Mouse (Mus musculus): ENCODE measurements at regions not wholly inside any gene's neighbourhood (a gene's known extent, or its start where the extent isn't known, plus 50 kb on each side); places are given as distances from the start of the nearest gene placed in this dataset.

GRCm38 (mm10) chr4:152962165-152962564 is 484.5 kb upstream of the Kcnab2 start:
- no peak for DNase-seq (ENCODE audit: low spot score)
- Histone ChIP-seq H3K4me2 (replicated peaks) (no peak overlapping the region), H3K9ac (no peak overlapping the region), H3K4me1 (replicated peaks; ENCODE audit: control insufficient read depth, insufficient read depth, low read length) (no peaks in the 10 kb centered on the region), H3K4me3 (replicated peaks; ENCODE audit: low read length) (no peak overlapping the region), H3K36me3 (replicated peaks; ENCODE audit: control insufficient read depth, insufficient read depth) (no peaks in the 10 kb centered on the region), H3K9me3 (ENCODE audit: control insufficient read depth, low read length) (no peaks in the 10 kb centered on the region), H3K27ac (no peak overlapping the region), H3K27me3 (ENCODE audit: control insufficient read depth, insufficient read depth, low read length) (no peaks in the 10 kb centered on the region)
- ATAC-seq (ENCODE audit: low FRiP score): no peak

- DNase-seq (ENCODE audit: low spot score) (no peak), ATAC-seq (ENCODE audit: low FRiP score) (no peak)
- no peaks in the 10 kb centered on the region for H3K9me3 ChIP-seq (ENCODE audit: control insufficient read depth, low read length)
- no peaks in the 10 kb centered on the region for H3K4me1 ChIP-seq (replicated peaks; ENCODE audit: control insufficient read depth, insufficient read depth, low read length)
- H3K4me3 ChIP-seq (replicated peaks; ENCODE audit: low read length): no peak overlapping the region
- H3K27me3 ChIP-seq (ENCODE audit: control insufficient read depth, insufficient read depth, low read length): no peaks in the 10 kb centered on the region
- no peaks in the 10 kb centered on the region for H3K36me3 ChIP-seq (replicated peaks; ENCODE audit: control insufficient read depth, insufficient read depth)
- no peak overlapping the region for H3K4me2 ChIP-seq (replicated peaks)
- no peak overlapping the region for H3K9ac ChIP-seq
- no peak overlapping the region for H3K27ac ChIP-seq
- whole genome bisulfite sequencing: 92% methylated on average over 4 of the region's 4 CpGs
Measured at GRCm38 (mm10) chr4:152961677-152962076, 484.0 kb upstream of the Kcnab2 start.

- no peak for ATAC-seq (ENCODE audit: low FRiP score)
- Histone ChIP-seq H3K27me3 (ENCODE audit: control insufficient read depth, insufficient read depth, low read length) (no peaks in the 10 kb centered on the region), H3K4me1 (replicated peaks; ENCODE audit: control insufficient read depth, insufficient read depth, low read length) (no peaks in the 10 kb centered on the region), H3K36me3 (replicated peaks; ENCODE audit: control insufficient read depth, insufficient read depth) (no peaks in the 10 kb centered on the region), H3K4me2 (replicated peaks) (no peak overlapping the region), H3K9me3 (ENCODE audit: control insufficient read depth, low read length) (no peaks in the 10 kb centered on the region), H3K4me3 (replicated peaks; ENCODE audit: low read length) (no peak overlapping the region), H3K27ac (peak overlapping the region; percentile 2; the same call in 1 of the 2 replicates), H3K9ac (no peak overlapping the region)
- no peak for DNase-seq (ENCODE audit: low spot score)
- 51% methylated on average over 12 of the region's 12 CpGs for WGBS
Measured at GRCm38 (mm10) chr4:152959627-152960230, 482.1 kb upstream of the Kcnab2 start.

- no peak overlapping the region for H3K4me2 ChIP-seq (replicated peaks)
- peak; percentile 56 for DNase-seq (ENCODE audit: low spot score)
- H3K9ac ChIP-seq: no peak overlapping the region
Measured at GRCm38 (mm10) chr4:152953237-152953974, 475.7 kb upstream of the Kcnab2 start.

GRCm38 (mm10) chr4:152948956-152949355 is 471.3 kb upstream of the Kcnab2 start:
- Histone ChIP-seq H3K4me1 (replicated peaks; ENCODE audit: control insufficient read depth, insufficient read depth, low read length) (peaks cover 17% of the 10 kb centered on the region), H3K27ac (no peak overlapping the region), H3K4me2 (replicated peaks) (no peak overlapping the region), H3K27me3 (ENCODE audit: control insufficient read depth, insufficient read depth, low read length) (no peaks in the 10 kb centered on the region), H3K36me3 (replicated peaks; ENCODE audit: control insufficient read depth, insufficient read depth) (no peaks in the 10 kb centered on the region), H3K4me3 (replicated peaks; ENCODE audit: low read length) (no peak overlapping the region), H3K9ac (no peak overlapping the region), H3K9me3 (ENCODE audit: control insufficient read depth, low read length) (peaks cover 4% of the 10 kb centered on the region; the same call in 1 of the 2 replicates)
- ATAC-seq (ENCODE audit: low FRiP score) (no peak), DNase-seq (ENCODE audit: low spot score) (no peak)
- 50% methylated on average over 7 of the region's 7 CpGs for WGBS

More at GRCm38 (mm10) chr4:152953237-152953974, 475.7 kb upstream of the Kcnab2 start:
- Histone ChIP-seq H3K4me3 (replicated peaks; ENCODE audit: low read length) (no peak overlapping the region), H3K27me3 (ENCODE audit: control insufficient read depth, insufficient read depth, low read length) (no peaks in the 10 kb centered on the region), H3K9me3 (ENCODE audit: control insufficient read depth, low read length) (no peaks in the 10 kb centered on the region), H3K27ac (peak overlapping the region; percentile 60), H3K36me3 (replicated peaks; ENCODE audit: control insufficient read depth, insufficient read depth) (no peaks in the 10 kb centered on the region), H3K4me1 (replicated peaks; ENCODE audit: control insufficient read depth, insufficient read depth, low read length) (peaks cover 20% of the 10 kb centered on the region)
- peak; percentile 70 for ATAC-seq (ENCODE audit: low FRiP score)
- 27% methylated on average over 15 of the region's 15 CpGs for WGBS

- Histone ChIP-seq H3K9ac (no peak overlapping the region), H3K4me1 (replicated peaks; ENCODE audit: control insufficient read depth, insufficient read depth, low read length) (no peaks in the 10 kb centered on the region), H3K27me3 (ENCODE audit: control insufficient read depth, insufficient read depth, low read length) (no peaks in the 10 kb centered on the region), H3K9me3 (ENCODE audit: control insufficient read depth, low read length) (peaks cover 4% of the 10 kb centered on the region; the same call in 1 of the 2 replicates), H3K4me3 (replicated peaks; ENCODE audit: low read length) (no peak overlapping the region), H3K4me2 (replicated peaks) (no peak overlapping the region), H3K27ac (no peak overlapping the region), H3K36me3 (replicated peaks; ENCODE audit: control insufficient read depth, insufficient read depth) (no peaks in the 10 kb centered on the region)
- 89% methylated on average over 8 of the region's 8 CpGs for WGBS
- ATAC-seq (ENCODE audit: low FRiP score) (no peak), DNase-seq (ENCODE audit: low spot score) (no peak)
Measured at GRCm38 (mm10) chr4:152941159-152941558, 463.5 kb upstream of the Kcnab2 start.

- Histone ChIP-seq H3K9me3 (ENCODE audit: control insufficient read depth, low read length) (no peaks in the 10 kb centered on the region), H3K4me2 (replicated peaks) (no peak overlapping the region), H3K27ac (no peak overlapping the region), H3K27me3 (ENCODE audit: control insufficient read depth, insufficient read depth, low read length) (no peaks in the 10 kb centered on the region), H3K4me1 (replicated peaks; ENCODE audit: control insufficient read depth, insufficient read depth, low read length) (no peaks in the 10 kb centered on the region), H3K36me3 (replicated peaks; ENCODE audit: control insufficient read depth, insufficient read depth) (no peaks in the 10 kb centered on the region), H3K9ac (no peak overlapping the region), H3K4me3 (replicated peaks; ENCODE audit: low read length) (no peak overlapping the region)
- no peak for DNase-seq (ENCODE audit: low spot score)
- ATAC-seq (ENCODE audit: low FRiP score): no peak
- 82% methylated on average over 2 of the region's 2 CpGs for WGBS
Measured at GRCm38 (mm10) chr4:152936614-152937013, 458.9 kb upstream of the Kcnab2 start.

GRCm38 (mm10) chr4:152935484-152935883 is 457.8 kb upstream of the Kcnab2 start:
- H3K9me3 ChIP-seq (ENCODE audit: control insufficient read depth, low read length): no peaks in the 10 kb centered on the region
- ATAC-seq (ENCODE audit: low FRiP score): no peak
- WGBS: 90% methylated on average over 3 of the region's 3 CpGs

GRCm38 (mm10) chr4:152928422-152928985 is 450.8 kb upstream of the Kcnab2 start:
- Histone ChIP-seq H3K4me1 (replicated peaks; ENCODE audit: control insufficient read depth, insufficient read depth, low read length) (no peaks in the 10 kb centered on the region), H3K27me3 (ENCODE audit: control insufficient read depth, insufficient read depth, low read length) (no peaks in the 10 kb centered on the region), H3K36me3 (replicated peaks; ENCODE audit: control insufficient read depth, insufficient read depth) (no peaks in the 10 kb centered on the region), H3K9me3 (ENCODE audit: control insufficient read depth, low read length) (no peaks in the 10 kb centered on the region), H3K27ac (no peak overlapping the region), H3K9ac (no peak overlapping the region), H3K4me2 (replicated peaks) (no peak overlapping the region), H3K4me3 (replicated peaks; ENCODE audit: low read length) (no peak overlapping the region)
- DNase-seq (ENCODE audit: low spot score) (no peak), ATAC-seq (ENCODE audit: low FRiP score) (no peak)
- WGBS: 71% methylated on average over 5 of the region's 5 CpGs

More at GRCm38 (mm10) chr4:152935484-152935883, 457.8 kb upstream of the Kcnab2 start:
- H3K27me3 ChIP-seq (ENCODE audit: control insufficient read depth, insufficient read depth, low read length): no peaks in the 10 kb centered on the region
- no peak overlapping the region for H3K4me2 ChIP-seq (replicated peaks)
- H3K9ac ChIP-seq: no peak overlapping the region
- H3K4me3 ChIP-seq (replicated peaks; ENCODE audit: low read length): no peak overlapping the region
- no peak overlapping the region for H3K27ac ChIP-seq
- DNase-seq (ENCODE audit: low spot score): no peak
- no peaks in the 10 kb centered on the region for H3K4me1 ChIP-seq (replicated peaks; ENCODE audit: control insufficient read depth, insufficient read depth, low read length)
- no peaks in the 10 kb centered on the region for H3K36me3 ChIP-seq (replicated peaks; ENCODE audit: control insufficient read depth, insufficient read depth)

Data from hindbrain, embryonic 14.5 days (tissue).